Mouse (Mus musculus): ENCODE measurements around the gene Foxred1.

GRCm38 (mm10) chr9:35176124-35176659 is 34.7 kb downstream of the Foxred1 start:
- no peak for TF ChIP-seq CTCF (IDR thresholded peaks at IDR 0.05; ENCODE audit: borderline replicate concordance, insufficient read depth, low read length)
- TF ChIP-seq POLR2A (IDR thresholded peaks at IDR 0.05; ENCODE audit: low read depth, low read length): no peak

Measured in embryonic fibroblast, embryonic 13.5 days (primary cell).